Mouse (Mus musculus): ENCODE data around the gene Twnk. TPM values are rescaled to one million over a fixed set of nuclear protein-coding genes. Genes with fewer than 3 reads are reported as not detected.
A peak's percentile ranks its signal among the peaks of the same experiment; 100 is the strongest.

The Twnk gene
- polyA plus RNA-seq, 1 experiment from 2014 or later: 12.4 TPM

DNA sequence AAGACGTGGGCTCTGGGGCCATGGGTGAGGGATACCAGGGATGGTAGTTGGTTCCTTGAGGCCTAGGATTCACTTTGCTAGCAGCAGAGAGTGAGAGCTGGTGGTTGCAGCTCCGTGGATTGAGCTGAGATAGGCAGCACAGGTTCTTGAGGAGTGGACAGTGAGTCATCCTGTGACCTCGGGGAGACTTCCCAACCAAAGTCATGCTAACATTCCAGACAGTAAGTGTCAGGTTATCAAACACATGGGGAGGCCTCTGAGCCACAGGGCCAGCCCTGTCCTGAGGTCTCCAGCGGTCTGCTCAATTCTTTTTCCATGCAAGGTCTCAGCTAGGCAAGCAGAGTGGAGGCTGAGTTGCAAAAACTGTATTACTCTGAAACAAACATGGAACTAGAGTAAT lies 5.2 kb downstream of the Twnk start:
- H3K36me3 ChIP-seq (ENCODE audit: control insufficient read depth, insufficient read depth, low read length): peaks cover 18% of the 10 kb centered on the region
- WGBS: 92% methylated on average over 4 of the region's 4 CpGs
- H3K9me3 ChIP-seq (ENCODE audit: control insufficient read depth, low read length): no peaks in the 10 kb centered on the region
- ATAC-seq: no peak
- H3K4me1 ChIP-seq (ENCODE audit: control insufficient read depth, insufficient read depth, low read depth, low read length): peaks cover 22% of the 10 kb centered on the region
- no peak overlapping the region for H3K4me3 ChIP-seq (ENCODE audit: low read length)
- no peak overlapping the region for H3K4me2 ChIP-seq (ENCODE audit: low read length)
- no peaks in the 10 kb centered on the region for H3K27me3 ChIP-seq (replicated peaks; ENCODE audit: control insufficient read depth, insufficient read depth, low read length)
- no peak overlapping the region for H3K27ac ChIP-seq (ENCODE audit: low read depth, low read length)
- no peak overlapping the region for H3K9ac ChIP-seq (ENCODE audit: low read depth, low read length)

DNA sequence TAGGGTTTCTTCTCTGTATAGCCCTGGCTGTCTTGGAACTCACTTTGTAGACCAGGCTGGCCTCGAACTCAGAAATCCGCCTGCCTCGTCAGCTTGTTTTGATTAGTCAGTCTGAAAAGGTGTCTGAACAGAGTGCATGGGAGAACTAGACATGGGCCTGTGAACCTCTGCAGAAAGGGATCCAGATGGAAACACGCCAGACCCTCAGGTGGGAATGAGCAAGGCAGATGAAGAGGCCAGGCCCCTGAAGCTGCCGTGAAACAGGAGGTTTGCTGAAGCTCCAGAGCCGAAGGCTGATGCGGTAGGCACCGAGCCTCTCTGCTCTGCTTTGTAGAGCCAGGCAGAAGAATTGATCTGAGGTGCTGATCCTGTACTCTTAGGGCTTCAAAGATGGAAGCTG lies 6.8 kb downstream of the Twnk start:
- 85% methylated on average over 8 of the region's 8 CpGs for WGBS
- Histone ChIP-seq H3K9me3 (ENCODE audit: control insufficient read depth, low read length) (no peaks in the 10 kb centered on the region), H3K9ac (ENCODE audit: low read depth, low read length) (no peak overlapping the region), H3K36me3 (ENCODE audit: control insufficient read depth, insufficient read depth, low read length) (peaks cover 18% of the 10 kb centered on the region), H3K4me3 (ENCODE audit: low read length) (no peak overlapping the region), H3K27me3 (replicated peaks; ENCODE audit: control insufficient read depth, insufficient read depth, low read length) (no peaks in the 10 kb centered on the region), H3K4me2 (ENCODE audit: low read length) (no peak overlapping the region), H3K4me1 (ENCODE audit: control insufficient read depth, insufficient read depth, low read depth, low read length) (peaks cover 31% of the 10 kb centered on the region), H3K27ac (ENCODE audit: low read depth, low read length) (peak overlapping the region; percentile 26; the same call in 1 of the 2 replicates)
- no peak for ATAC-seq

DNA sequence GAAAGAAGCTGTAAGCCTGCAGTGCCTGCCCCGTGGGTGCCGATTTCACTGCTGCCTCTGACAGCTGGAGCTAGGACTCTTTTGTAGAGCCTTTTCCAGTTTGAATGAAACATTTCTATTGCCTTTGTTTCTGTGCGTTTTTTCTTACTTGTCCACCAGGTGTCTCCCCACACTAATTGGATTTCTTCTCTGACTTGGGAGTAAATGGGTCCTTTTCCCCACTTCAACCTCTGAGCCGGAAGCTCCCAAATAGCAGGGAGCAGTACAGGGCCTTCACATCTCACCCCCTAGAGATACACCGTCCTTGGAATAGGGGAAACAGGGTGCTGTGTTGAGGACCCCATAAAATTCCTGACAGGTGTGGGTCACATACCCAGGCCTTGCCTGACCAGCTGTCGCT lies 7.2 kb downstream of the Twnk start:
- Histone ChIP-seq H3K27ac (ENCODE audit: low read depth, low read length) (peak overlapping the region; percentile 26; the same call in 1 of the 2 replicates), H3K4me2 (ENCODE audit: low read length) (no peak overlapping the region), H3K36me3 (ENCODE audit: control insufficient read depth, insufficient read depth, low read length) (peaks cover 18% of the 10 kb centered on the region), H3K4me1 (ENCODE audit: control insufficient read depth, insufficient read depth, low read depth, low read length) (peaks cover 30% of the 10 kb centered on the region), H3K27me3 (replicated peaks; ENCODE audit: control insufficient read depth, insufficient read depth, low read length) (no peaks in the 10 kb centered on the region), H3K4me3 (ENCODE audit: low read length) (no peak overlapping the region), H3K9ac (ENCODE audit: low read depth, low read length) (no peak overlapping the region), H3K9me3 (ENCODE audit: control insufficient read depth, low read length) (no peaks in the 10 kb centered on the region)
- WGBS: 42% methylated on average over 6 of the region's 6 CpGs
- ATAC-seq: no peak

DNA sequence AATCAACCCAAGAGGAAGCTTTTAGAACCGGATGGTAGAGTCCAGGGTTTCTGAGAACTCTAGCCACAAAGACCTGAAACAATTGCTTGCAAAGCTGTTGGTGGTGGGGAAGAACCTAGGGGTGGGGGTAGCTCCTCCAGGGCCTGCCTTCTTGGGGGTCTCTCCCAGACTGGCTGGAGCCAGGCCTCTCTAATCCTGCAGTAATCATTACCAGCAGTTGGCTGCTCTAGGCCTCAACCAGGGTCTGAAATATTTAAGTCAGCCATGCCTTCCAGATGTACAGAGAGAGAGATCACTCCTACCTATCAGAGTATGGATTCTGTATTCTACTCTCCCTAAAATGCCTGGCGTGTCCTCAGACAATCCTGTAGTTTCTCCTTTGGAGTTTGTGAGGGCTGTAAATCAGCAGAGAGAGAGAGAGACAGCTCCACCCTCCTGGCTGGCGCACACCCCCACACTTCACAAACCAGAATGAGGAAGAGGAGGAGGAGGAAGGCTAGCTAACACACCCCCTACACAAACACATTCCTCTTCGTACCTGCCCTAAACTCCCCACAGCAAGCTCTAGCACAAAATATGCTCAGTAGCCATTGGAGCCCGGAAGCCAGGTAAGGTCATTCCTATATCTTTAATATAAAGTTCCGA lies 8.2 kb downstream of the Twnk start:
- Histone ChIP-seq H3K4me2 (ENCODE audit: low read length) (no peak overlapping the region), H3K36me3 (ENCODE audit: control insufficient read depth, insufficient read depth, low read length) (peaks cover 15% of the 10 kb centered on the region), H3K27ac (ENCODE audit: low read depth, low read length) (no peak overlapping the region), H3K27me3 (replicated peaks; ENCODE audit: control insufficient read depth, insufficient read depth, low read length) (no peaks in the 10 kb centered on the region), H3K9me3 (ENCODE audit: control insufficient read depth, low read length) (no peaks in the 10 kb centered on the region), H3K4me1 (ENCODE audit: control insufficient read depth, insufficient read depth, low read depth, low read length) (peaks cover 34% of the 10 kb centered on the region), H3K9ac (ENCODE audit: low read depth, low read length) (no peak overlapping the region), H3K4me3 (ENCODE audit: low read length) (no peak overlapping the region)
- no peak for ATAC-seq
- WGBS: 75% methylated on average over 6 of the region's 6 CpGs

DNA sequence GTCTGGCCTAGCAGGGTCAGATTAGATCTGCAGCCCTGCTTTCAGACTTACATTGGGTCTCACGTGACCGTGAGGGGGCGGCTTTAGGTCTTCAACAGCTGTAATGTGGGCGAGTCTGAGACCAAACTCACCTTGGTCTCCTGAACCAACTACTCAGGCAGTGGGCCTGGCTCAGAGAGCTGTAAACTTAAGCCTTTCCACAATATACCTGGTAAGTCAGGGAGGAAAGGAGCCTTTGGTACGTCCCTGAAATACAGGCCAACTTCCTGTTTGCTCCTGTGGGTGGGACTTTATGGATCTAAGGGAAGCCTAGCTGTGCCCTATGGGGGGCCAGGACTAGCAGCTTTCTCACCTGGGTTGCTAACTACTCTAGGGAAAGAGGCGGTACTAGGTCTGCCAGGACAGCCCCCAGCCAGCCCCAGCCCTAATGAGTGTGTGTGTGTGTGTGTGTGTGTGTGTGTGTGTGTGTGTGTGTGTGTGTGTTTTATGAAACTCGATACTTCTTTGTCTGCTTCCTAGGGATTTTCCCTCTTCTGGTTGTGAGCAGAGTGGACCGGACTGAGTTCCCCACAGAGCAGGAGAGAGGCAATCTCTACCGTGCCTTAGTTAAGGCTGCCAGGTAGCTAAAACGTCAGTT lies 9.0 kb downstream of the Twnk start, which contains the start of gene Lzts2:
Lzts2 (plus strand) TSS at position 80 of the 637 bp plus-strand sequence.
- Histone ChIP-seq H3K36me3 (ENCODE audit: control insufficient read depth, insufficient read depth, low read length) (peaks cover 15% of the 10 kb centered on the region), H3K4me2 (ENCODE audit: low read length) (peak within 1 kb of the TSS; percentile 78), H3K9me3 (ENCODE audit: control insufficient read depth, low read length) (no peaks in the 10 kb centered on the region), H3K4me1 (ENCODE audit: control insufficient read depth, insufficient read depth, low read depth, low read length) (peaks cover 41% of the 10 kb centered on the region), H3K27ac (ENCODE audit: low read depth, low read length) (no peak within 1 kb of the TSS), H3K4me3 (ENCODE audit: low read length) (peak within 1 kb of the TSS; percentile 37), H3K9ac (ENCODE audit: low read depth, low read length) (peak within 1 kb of the TSS; percentile 37), H3K27me3 (replicated peaks; ENCODE audit: control insufficient read depth, insufficient read depth, low read length) (no peaks in the 10 kb centered on the region)
- WGBS: 18% methylated on average over 10 of the region's 10 CpGs
- ATAC-seq: no peak

DNA sequence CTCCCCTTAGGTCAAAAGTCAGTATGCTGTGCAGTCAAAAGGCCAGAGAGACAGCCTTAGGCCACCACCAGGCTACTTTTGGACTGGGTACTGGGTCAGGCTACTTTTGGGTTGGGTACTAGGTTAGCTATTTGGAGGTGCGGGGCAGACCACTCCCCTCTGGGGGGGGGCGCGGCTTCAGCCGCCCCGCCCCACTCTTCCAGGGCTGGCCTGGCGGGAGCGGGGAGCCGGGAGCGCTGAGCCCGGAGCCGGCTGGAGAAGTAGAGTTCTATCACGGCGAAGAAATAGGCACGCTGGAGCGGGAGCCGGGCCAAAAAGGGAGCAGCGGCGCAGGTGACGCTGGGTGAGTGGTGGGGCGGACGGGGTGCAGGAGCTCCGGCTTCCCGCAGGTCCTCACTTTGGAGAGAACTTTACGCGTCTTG lies 9.5 kb downstream of the Twnk start:
- Histone ChIP-seq H3K27ac (ENCODE audit: low read depth, low read length) (no peak overlapping the region), H3K9me3 (ENCODE audit: control insufficient read depth, low read length) (no peaks in the 10 kb centered on the region), H3K4me2 (ENCODE audit: low read length) (peak overlapping the region; percentile 78), H3K9ac (ENCODE audit: low read depth, low read length) (peak overlapping the region; percentile 37), H3K27me3 (replicated peaks; ENCODE audit: control insufficient read depth, insufficient read depth, low read length) (no peaks in the 10 kb centered on the region), H3K4me3 (ENCODE audit: low read length) (peak overlapping the region; percentile 37), H3K4me1 (ENCODE audit: control insufficient read depth, insufficient read depth, low read depth, low read length) (peaks cover 41% of the 10 kb centered on the region), H3K36me3 (ENCODE audit: control insufficient read depth, insufficient read depth, low read length) (peaks cover 15% of the 10 kb centered on the region)
- ATAC-seq: no peak
- 2% methylated on average over 23 of the region's 25 CpGs for WGBS

DNA sequence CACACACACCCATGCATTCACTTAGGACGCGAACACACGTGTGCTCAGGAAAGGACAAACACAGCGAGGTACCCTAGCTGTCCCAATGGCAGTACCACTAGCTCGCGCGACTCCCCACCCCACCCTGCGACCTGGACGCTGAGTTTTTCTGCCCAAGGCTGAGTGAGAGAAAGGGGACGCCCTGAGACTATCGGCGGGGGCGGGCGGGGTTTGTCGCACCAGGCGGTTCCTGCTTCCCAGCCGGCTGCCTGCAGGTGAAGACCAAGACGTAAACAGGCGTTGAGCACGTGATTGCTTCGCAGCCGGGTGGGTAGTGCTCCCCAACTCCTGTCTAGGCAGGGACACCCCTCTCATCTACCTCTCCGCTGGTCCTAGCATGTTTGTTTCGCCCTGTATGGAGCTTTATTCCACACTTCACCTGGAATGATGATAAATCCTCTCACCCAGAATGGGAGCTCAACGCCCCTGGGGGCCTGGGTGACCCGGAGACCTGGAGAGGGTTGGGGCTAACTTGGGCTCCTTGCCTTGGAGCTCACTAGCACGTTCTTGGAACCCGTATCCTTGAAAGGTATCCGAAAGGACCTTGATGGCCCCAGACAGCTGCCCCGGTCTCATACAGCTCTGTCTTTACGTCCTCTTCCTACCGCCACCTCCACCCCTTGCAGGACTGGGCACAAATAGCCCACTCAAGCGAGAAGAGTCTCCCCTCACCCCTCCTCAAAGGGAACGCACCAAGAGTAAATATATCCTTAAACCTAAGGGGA lies 10.2 kb downstream of the Twnk start:
- peaks cover 10% of the 10 kb centered on the region for H3K36me3 ChIP-seq (ENCODE audit: control insufficient read depth, insufficient read depth, low read length)
- H3K27ac ChIP-seq (ENCODE audit: low read depth, low read length): peak overlapping the region; percentile 96
- peak; percentile 10 for ATAC-seq
- H3K4me1 ChIP-seq (ENCODE audit: control insufficient read depth, insufficient read depth, low read depth, low read length): peaks cover 47% of the 10 kb centered on the region
- no peaks in the 10 kb centered on the region for H3K9me3 ChIP-seq (ENCODE audit: control insufficient read depth, low read length)
- WGBS: under 1% methylated on average over 31 of the region's 34 CpGs
- H3K4me3 ChIP-seq (ENCODE audit: low read length): peak overlapping the region; percentile 37
- peak overlapping the region; percentile 78 for H3K4me2 ChIP-seq (ENCODE audit: low read length)
- peak overlapping the region; percentile 37 for H3K9ac ChIP-seq (ENCODE audit: low read depth, low read length)
- no peaks in the 10 kb centered on the region for H3K27me3 ChIP-seq (replicated peaks; ENCODE audit: control insufficient read depth, insufficient read depth, low read length)

DNA sequence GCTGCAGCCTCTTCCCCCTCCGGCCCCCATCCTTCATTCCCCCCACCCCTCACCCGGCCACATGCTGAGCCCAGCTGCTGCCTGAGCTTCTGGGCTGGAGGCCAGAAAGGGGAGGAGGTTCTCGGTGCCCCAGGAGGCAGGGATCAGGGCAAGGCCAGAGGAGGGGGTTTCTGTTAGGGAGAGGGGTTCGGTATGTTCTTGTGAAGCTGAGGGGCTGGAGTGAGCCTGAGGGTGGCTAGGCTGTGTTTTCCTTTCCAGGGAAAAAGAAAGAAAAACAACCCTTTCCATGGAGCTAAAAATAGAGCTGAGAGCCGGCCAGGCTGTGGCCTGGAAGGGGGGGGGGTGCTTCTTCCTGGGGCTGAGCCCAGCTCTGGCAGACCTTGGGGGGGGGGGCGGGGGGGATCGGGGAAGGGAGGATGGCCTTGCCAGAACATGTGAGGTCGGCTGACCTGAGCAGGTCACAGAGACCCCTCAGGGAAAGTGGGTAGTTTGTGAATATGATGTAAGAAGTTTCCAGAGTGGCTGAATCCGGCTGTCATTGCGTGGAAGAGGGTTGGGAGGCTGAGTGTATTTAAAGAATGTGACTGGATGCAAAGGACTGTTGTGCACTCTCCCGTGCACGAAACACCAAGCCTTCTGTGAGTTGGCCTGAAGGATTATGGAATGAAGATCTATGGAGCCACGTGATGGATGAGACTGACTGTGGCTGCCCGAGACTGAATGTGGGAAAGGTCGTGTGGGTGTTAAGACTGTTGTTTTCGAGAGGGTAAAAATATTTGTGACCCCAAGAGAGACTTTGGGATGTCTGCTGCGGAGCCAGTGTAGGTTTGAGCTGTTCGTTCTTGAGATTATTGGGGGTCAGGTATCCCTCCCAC lies 11.1 kb downstream of the Twnk start:
- peaks cover 52% of the 10 kb centered on the region for H3K4me1 ChIP-seq (ENCODE audit: control insufficient read depth, insufficient read depth, low read depth, low read length)
- H3K36me3 ChIP-seq (ENCODE audit: control insufficient read depth, insufficient read depth, low read length): peaks cover 3% of the 10 kb centered on the region; the same call in 1 of the 2 replicates
- H3K9ac ChIP-seq (ENCODE audit: low read depth, low read length): peak overlapping the region; percentile 78
- H3K27ac ChIP-seq (ENCODE audit: low read depth, low read length): peak overlapping the region; percentile 96
- 1% methylated on average over 17 of the region's 18 CpGs for WGBS
- peak; percentile 32 for ATAC-seq
- peak overlapping the region; percentile 54 for H3K4me3 ChIP-seq (ENCODE audit: low read length)
- H3K27me3 ChIP-seq (replicated peaks; ENCODE audit: control insufficient read depth, insufficient read depth, low read length): no peaks in the 10 kb centered on the region
- H3K4me2 ChIP-seq (ENCODE audit: low read length): peak overlapping the region; percentile 78
- H3K9me3 ChIP-seq (ENCODE audit: control insufficient read depth, low read length): no peaks in the 10 kb centered on the region

All from hindbrain, embryonic 16.5 days (tissue).